Mouse (Mus musculus) cerebellum, adult 11-12 months (tissue): ENCODE measurements around the gene Ankrd11.

Experiments used
- DNase-seq: peaks from one replicate; pipeline ENCODE4 v3.0.0; 2022

Gene Ankrd11

GRCm38 (mm10) chr8:122836199-122836598 lies 205.9 kb downstream of the Ankrd11 start:
- no peak for DNase-seq

- peak; percentile 87 for DNase-seq
Observed at GRCm38 (mm10) chr8:122834971-122835370, 207.1 kb downstream of the Ankrd11 start.

GRCm38 (mm10) chr8:122834416-122834815 lies 207.7 kb downstream of the Ankrd11 start:
- no peak for DNase-seq
